In genomic region chr4:96551619-96552018, GRCm38 (mm10) we compare ENCODE assay signal across 21 mouse cellular contexts. TPM values are rescaled to one million over a fixed set of nuclear protein-coding genes. Genes with fewer than 3 reads are reported as not detected.
DNase-seq lines count a peak whose midpoint lies in the region; ATAC-seq and TF ChIP-seq lines count a peak whose summit lies in the region.
"Had no signal": no experiment of that assay in that cellular context is flagged by ENCODE, and none has a peak within 500 bp of the region (broad histone marks: within the 10 kb centered on the region; RNA-seq: fewer than 3 reads in every experiment).

No protein-coding gene starts in this region.

- H3K4me2 ChIP-seq in hindbrain, embryonic 14.5 days (replicated peaks), result 0 out of 2 replicates have a peak overlapping the region, but pooled peaks have one; percentile 0
- no peak overlapping the region for H3K4me2 ChIP-seq in hindbrain, embryonic 11.5 days (replicated peaks; ENCODE audit: low read depth, low read length)
- H3K4me2 ChIP-seq in stomach, embryonic 14.5 days (replicated peaks; ENCODE audit: low read depth, low read length), result peak overlapping the region; percentile 58; the same call in 1 of the 2 replicates
- no peak overlapping the region; the same call in 1 of the 2 replicates for H3K4me2 ChIP-seq in stomach, postnatal 0 days (replicated peaks; ENCODE audit: low read depth)
- peak overlapping the region; percentile 75; the same call in 1 of the 2 replicates for H3K4me2 ChIP-seq in intestine, embryonic 14.5 days (ENCODE audit: low read length)
- H3K4me2 ChIP-seq: limb, embryonic 15.5 days; midbrain, embryonic 12.5 days had no signal

- no peaks in the 10 kb centered on the region for H3K36me3 ChIP-seq in hindbrain, embryonic 14.5 days (replicated peaks; ENCODE audit: control insufficient read depth, insufficient read depth)
- H3K36me3 ChIP-seq in hindbrain, embryonic 11.5 days (ENCODE audit: control insufficient read depth, insufficient read depth, low read length), result no peaks in the 10 kb centered on the region
- no peaks in the 10 kb centered on the region for H3K36me3 ChIP-seq in stomach, embryonic 14.5 days (ENCODE audit: control insufficient read depth, insufficient read depth, low read length)
- no peaks in the 10 kb centered on the region for H3K36me3 ChIP-seq in stomach, postnatal 0 days (ENCODE audit: control insufficient read depth, insufficient read depth, low read length)
- no peaks in the 10 kb centered on the region for H3K36me3 ChIP-seq in intestine, embryonic 14.5 days (ENCODE audit: control insufficient read depth, insufficient read depth, low read length)
- H3K36me3 ChIP-seq: embryonic facial prominence, embryonic 15.5 days; limb, embryonic 15.5 days; midbrain, embryonic 12.5 days had no signal

- no peaks in the 10 kb centered on the region for H3K27me3 ChIP-seq in hindbrain, embryonic 14.5 days (ENCODE audit: control insufficient read depth, insufficient read depth, low read length)
- H3K27me3 ChIP-seq in hindbrain, embryonic 11.5 days (ENCODE audit: control insufficient read depth, insufficient read depth, low read length), result no peaks in the 10 kb centered on the region
- no peaks in the 10 kb centered on the region for H3K27me3 ChIP-seq in stomach, embryonic 14.5 days (ENCODE audit: control insufficient read depth, insufficient read depth, low read length)
- no peaks in the 10 kb centered on the region for H3K27me3 ChIP-seq in stomach, postnatal 0 days (ENCODE audit: control insufficient read depth, insufficient read depth, low read length)
- H3K27me3 ChIP-seq in intestine, embryonic 14.5 days (replicated peaks; ENCODE audit: control insufficient read depth, insufficient read depth, low read length), result no peaks in the 10 kb centered on the region
- H3K27me3 ChIP-seq: CH12.LX; embryonic facial prominence, embryonic 15.5 days; limb, embryonic 15.5 days; midbrain, embryonic 12.5 days; Patski had no signal

- no peak for ATAC-seq in hindbrain, embryonic 14.5 days (ENCODE audit: low FRiP score)
- ATAC-seq in hindbrain, embryonic 11.5 days (ENCODE audit: low FRiP score), result no peak
- no peak for ATAC-seq in stomach, embryonic 14.5 days (ENCODE audit: insufficient number of reproducible peaks, insufficient read depth, low FRiP score, low read depth)
- no peak for ATAC-seq in stomach, postnatal 0 days (ENCODE audit: low FRiP score, low TSS enrichment)
- ATAC-seq in intestine, embryonic 14.5 days (replicated peaks; ENCODE audit: low FRiP score, low TSS enrichment, low read depth), result no peak
- ATAC-seq: forebrain, embryonic 14.5 days; Patski had no signal

- H3K9ac ChIP-seq in hindbrain, embryonic 14.5 days, result no peak overlapping the region
- H3K9ac ChIP-seq in hindbrain, embryonic 11.5 days (ENCODE audit: low read depth, low read length), result no peak overlapping the region
- H3K9ac ChIP-seq in stomach, embryonic 14.5 days (replicated peaks; ENCODE audit: low read depth, low read length), result no peak overlapping the region
- no peak overlapping the region for H3K9ac ChIP-seq in stomach, postnatal 0 days (ENCODE audit: low read length)
- no peak overlapping the region for H3K9ac ChIP-seq in intestine, embryonic 14.5 days (ENCODE audit: low read length)
- H3K9ac ChIP-seq: embryonic facial prominence, embryonic 15.5 days; limb, embryonic 15.5 days; midbrain, embryonic 12.5 days had no signal

- DNase-seq in hindbrain, embryonic 14.5 days (ENCODE audit: low spot score), result no peak
- DNase-seq in hindbrain, embryonic 11.5 days (ENCODE audit: low spot score), result no peak
- DNase-seq in stomach, postnatal 0 days (ENCODE audit: low spot score), result no peak
- DNase-seq in intestine, embryonic 14.5 days (ENCODE audit: low spot score), result no peak
- DNase-seq in right cerebral cortex, postnatal 10 days (ENCODE audit: low spot score in 2 of 2), result no peak
- no peak for DNase-seq in cerebellum, adult 18-20 months
- DNase-seq: cerebellum, postnatal 10 days; gastrocnemius, postnatal 25 days; heart, postnatal 14 days; kidney, postnatal 14 days; retina, postnatal 1 day; thymus, postnatal 14 days had no signal

- 0 out of 2 replicates have a peak, but pooled peaks cover 2% of the 10 kb centered on the region for H3K4me1 ChIP-seq in hindbrain, embryonic 14.5 days (replicated peaks; ENCODE audit: control insufficient read depth, insufficient read depth, low read length)
- no peaks in the 10 kb centered on the region for H3K4me1 ChIP-seq in hindbrain, embryonic 11.5 days (replicated peaks; ENCODE audit: control insufficient read depth, insufficient read depth, low read length)
- H3K4me1 ChIP-seq in stomach, embryonic 14.5 days (ENCODE audit: control insufficient read depth, insufficient read depth, low read length), result no peaks in the 10 kb centered on the region; the same call in 1 of the 2 replicates
- no peaks in the 10 kb centered on the region for H3K4me1 ChIP-seq in stomach, postnatal 0 days (replicated peaks; ENCODE audit: control insufficient read depth, insufficient read depth)
- no peaks in the 10 kb centered on the region; the same call in 1 of the 2 replicates for H3K4me1 ChIP-seq in intestine, embryonic 14.5 days (replicated peaks; ENCODE audit: control insufficient read depth, insufficient read depth, low read length)
- H3K4me1 ChIP-seq: embryonic facial prominence, embryonic 15.5 days; limb, embryonic 15.5 days had no signal

- 89% methylated on average over 3 of the region's 3 CpGs for WGBS in hindbrain, embryonic 14.5 days
- WGBS in hindbrain, embryonic 11.5 days, result 95% methylated on average over 3 of the region's 3 CpGs
- 78% methylated on average over 3 of the region's 3 CpGs for WGBS in stomach, embryonic 14.5 days
- 80% methylated on average over 3 of the region's 3 CpGs for WGBS in stomach, postnatal 0 days
- 87% methylated on average over 3 of the region's 3 CpGs for WGBS in intestine, embryonic 14.5 days

- H3K4me3 ChIP-seq in hindbrain, embryonic 14.5 days (replicated peaks; ENCODE audit: low read length), result no peak overlapping the region
- H3K4me3 ChIP-seq in hindbrain, embryonic 11.5 days (ENCODE audit: low read depth, low read length), result no peak overlapping the region
- H3K4me3 ChIP-seq in stomach, embryonic 14.5 days (ENCODE audit: low read depth, low read length), result 0 out of 2 replicates have a peak overlapping the region, but pooled peaks have one; percentile 6
- H3K4me3 ChIP-seq in stomach, postnatal 0 days (ENCODE audit: low read depth, low read length), result no peak overlapping the region
- no peak overlapping the region for H3K4me3 ChIP-seq in intestine, embryonic 14.5 days (ENCODE audit: low read depth, low read length)
- H3K4me3 ChIP-seq: embryonic facial prominence, embryonic 15.5 days; limb, embryonic 15.5 days; midbrain, embryonic 12.5 days had no signal

- no peak for TF ChIP-seq EP300 in stomach, postnatal 0 days (optimal IDR thresholded peaks at IDR 0.05)

- no peak for TF ChIP-seq CTCF in stomach, postnatal 0 days (IDR thresholded peaks at IDR 0.05; ENCODE audit: low read depth)

- H3K9me3 ChIP-seq in hindbrain, embryonic 14.5 days (ENCODE audit: control insufficient read depth, low read length), result no peaks in the 10 kb centered on the region
- H3K9me3 ChIP-seq in hindbrain, embryonic 11.5 days (ENCODE audit: control insufficient read depth, low read length), result no peaks in the 10 kb centered on the region
- H3K9me3 ChIP-seq in stomach, embryonic 14.5 days (ENCODE audit: control insufficient read depth, low read depth, low read length), result no peaks in the 10 kb centered on the region
- no peaks in the 10 kb centered on the region for H3K9me3 ChIP-seq in stomach, postnatal 0 days (ENCODE audit: control insufficient read depth, low read length)
- no peaks in the 10 kb centered on the region for H3K9me3 ChIP-seq in intestine, embryonic 14.5 days (ENCODE audit: control insufficient read depth, low read length)
- H3K9me3 ChIP-seq: embryonic facial prominence, embryonic 15.5 days; limb, embryonic 15.5 days; midbrain, embryonic 12.5 days had no signal

- no peak overlapping the region for H3K27ac ChIP-seq in hindbrain, embryonic 14.5 days
- H3K27ac ChIP-seq in hindbrain, embryonic 11.5 days (ENCODE audit: low read depth, low read length), result no peak overlapping the region
- H3K27ac ChIP-seq in stomach, embryonic 14.5 days (ENCODE audit: low read length), result no peak overlapping the region
- no peak overlapping the region for H3K27ac ChIP-seq in stomach, postnatal 0 days (replicated peaks)
- no peak overlapping the region for H3K27ac ChIP-seq in intestine, embryonic 14.5 days (ENCODE audit: low read depth)
- H3K27ac ChIP-seq: embryonic facial prominence, embryonic 15.5 days; limb, embryonic 15.5 days; midbrain, embryonic 12.5 days had no signal

RNA-seq across cellular contexts. Expression of gene Cyp2j6, which starts 1.8 kb away (rescaled TPM):
- polyA plus RNA-seq in hindbrain, embryonic 14.5 days (2014; fragmentation: Nextera tagmentation; extraction: Ambion mirVana), result 6.1 and 6.5 TPM in 2 replicates
- 4.4 and 5.2 TPM in 2 replicates for polyA plus RNA-seq in hindbrain, embryonic 11.5 days (2014; fragmentation: Nextera tagmentation; extraction: Ambion mirVana)
- polyA plus RNA-seq in stomach, embryonic 14.5 days (2014; fragmentation: Nextera tagmentation; extraction: Ambion mirVana), result 11.8 and 12.7 TPM in 2 replicates
- polyA plus RNA-seq in stomach, postnatal 0 days (2015; fragmentation: Nextera tagmentation; extraction: Ambion mirVana), result 21.5 and 23.0 TPM in 2 replicates
- polyA plus RNA-seq in intestine, embryonic 14.5 days (2014; fragmentation: Nextera tagmentation; extraction: Ambion mirVana), result 10.3 and 10.7 TPM in 2 replicates

RNA-seq across cellular contexts. Expression of gene Cyp2j9, which starts 39.8 kb away (rescaled TPM):
- polyA plus RNA-seq in hindbrain, embryonic 14.5 days (2014; fragmentation: Nextera tagmentation; extraction: Ambion mirVana), result 7.4 and 8.2 TPM in 2 replicates
- polyA plus RNA-seq in hindbrain, embryonic 11.5 days (2014; fragmentation: Nextera tagmentation; extraction: Ambion mirVana), result 0.68 and 0.86 TPM in 2 replicates
- polyA plus RNA-seq in stomach, embryonic 14.5 days (2014; fragmentation: Nextera tagmentation; extraction: Ambion mirVana), result 6.3 and 6.4 TPM in 2 replicates
- polyA plus RNA-seq in stomach, postnatal 0 days (2015; fragmentation: Nextera tagmentation; extraction: Ambion mirVana), result 5.4 and 6.0 TPM in 2 replicates
- 2.9 and 4.1 TPM in 2 replicates for polyA plus RNA-seq in intestine, embryonic 14.5 days (2014; fragmentation: Nextera tagmentation; extraction: Ambion mirVana)

RNA-seq across cellular contexts. Expression of gene Cyp2j8, which starts 44.4 kb away (rescaled TPM):
- polyA plus RNA-seq in hindbrain, embryonic 14.5 days (2014; fragmentation: Nextera tagmentation; extraction: Ambion mirVana), result not detected in 2 replicates
- polyA plus RNA-seq in hindbrain, embryonic 11.5 days (2014; fragmentation: Nextera tagmentation; extraction: Ambion mirVana), result not detected in 2 replicates
- polyA plus RNA-seq in stomach, embryonic 14.5 days (2014; fragmentation: Nextera tagmentation; extraction: Ambion mirVana), result 0.22 TPM in 1 of 2 replicates, not detected in the other
- not detected in 2 replicates for polyA plus RNA-seq in stomach, postnatal 0 days (2015; fragmentation: Nextera tagmentation; extraction: Ambion mirVana)
- not detected in 2 replicates for polyA plus RNA-seq in intestine, embryonic 14.5 days (2014; fragmentation: Nextera tagmentation; extraction: Ambion mirVana)
- polyA plus RNA-seq: embryonic facial prominence, embryonic 15.5 days; forebrain, embryonic 14.5 days; limb, embryonic 15.5 days; lung, embryonic 16.5 days; midbrain, embryonic 12.5 days; neural tube, embryonic 11.5 days; Patski had no signal

Comparison
In these comparisons a context has a peak if more than half of its experiments do, and no peak if none do; other contexts are left out.
1. H3K4me2 ChIP-seq: peak in hindbrain, embryonic 14.5 days (single experiment), stomach, embryonic 14.5 days (single experiment) and intestine, embryonic 14.5 days (single experiment); none in hindbrain, embryonic 11.5 days (single experiment) and stomach, postnatal 0 days (single experiment).